Mouse (Mus musculus): ENCODE results near the gene AC124108.1. TPM values are rescaled to one million over a fixed set of nuclear protein-coding genes. Genes with fewer than 3 reads are reported as not detected.
A peak's percentile ranks its signal among the peaks of the same experiment; 100 is the strongest.

The AC124108.1 gene
- not detected in 2 replicates for total RNA-seq (2017)

GRCm38 (mm10) chr1:132191093-132191785 is at the start of gene AC124108.1, which contains the start of gene Lemd1:
TSS of gene AC124108.1 (plus strand) at chr1:132191457.
TSS of gene Lemd1 (plus strand) at chr1:132191431.
- ATAC-seq (replicated peaks; ENCODE audit: low read depth, poor library complexity, severe bottlenecking), result no peak

- no peak for ATAC-seq (replicated peaks; ENCODE audit: low read depth, poor library complexity, severe bottlenecking)
Observed at GRCm38 (mm10) chr1:132141753-132142152, 49.5 kb upstream of the AC124108.1 start.

DNA sequence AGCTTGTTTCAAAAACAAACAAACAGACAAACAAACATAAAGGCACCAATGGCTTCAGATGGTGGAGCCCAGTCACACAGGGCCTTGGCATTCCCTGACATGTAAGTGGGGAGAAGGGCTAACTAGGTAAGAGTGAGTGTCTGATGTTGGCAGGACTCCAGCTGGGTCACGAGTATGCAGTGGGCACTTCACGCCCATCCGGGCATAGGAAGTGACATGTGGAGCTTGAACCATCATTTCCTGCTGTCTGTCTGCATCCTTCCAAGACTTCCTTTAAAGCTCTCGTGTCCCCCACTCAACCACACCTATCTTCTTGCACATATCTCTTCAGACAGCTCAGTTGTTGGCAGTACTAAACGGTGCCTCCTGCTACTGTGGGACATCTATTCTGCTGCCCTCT is 48.2 kb upstream of the AC124108.1 start:
- peak; percentile 51 for ATAC-seq (replicated peaks; ENCODE audit: low read depth, poor library complexity, severe bottlenecking)

- ATAC-seq (replicated peaks; ENCODE audit: low read depth, poor library complexity, severe bottlenecking), result no peak
Observed at GRCm38 (mm10) chr1:132143730-132144129, 47.5 kb upstream of the AC124108.1 start.

- ATAC-seq (replicated peaks; ENCODE audit: low read depth, poor library complexity, severe bottlenecking), result no peak
Observed at GRCm38 (mm10) chr1:132144223-132144622, 47.0 kb upstream of the AC124108.1 start.

DNA sequence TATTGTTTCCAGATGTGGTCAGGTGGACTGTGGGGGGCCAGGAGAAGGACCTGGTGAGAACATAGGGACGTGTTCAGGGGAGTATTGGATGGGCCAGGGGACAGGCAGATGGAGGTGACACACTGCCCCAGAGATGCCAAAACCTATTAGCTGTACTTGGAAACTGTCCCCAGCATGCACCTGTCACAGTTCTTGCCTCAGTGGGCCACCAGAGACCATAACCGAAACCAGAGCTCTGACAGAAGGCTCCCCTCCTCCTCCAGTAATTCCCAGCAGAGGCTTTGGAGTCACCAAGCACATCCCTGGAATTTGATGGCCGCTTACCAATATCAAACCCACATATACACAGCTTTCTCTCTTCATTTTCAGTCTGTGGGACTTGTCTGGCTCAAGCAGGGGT is 46.4 kb upstream of the AC124108.1 start:
- no peak for ATAC-seq (replicated peaks; ENCODE audit: low read depth, poor library complexity, severe bottlenecking)

DNA sequence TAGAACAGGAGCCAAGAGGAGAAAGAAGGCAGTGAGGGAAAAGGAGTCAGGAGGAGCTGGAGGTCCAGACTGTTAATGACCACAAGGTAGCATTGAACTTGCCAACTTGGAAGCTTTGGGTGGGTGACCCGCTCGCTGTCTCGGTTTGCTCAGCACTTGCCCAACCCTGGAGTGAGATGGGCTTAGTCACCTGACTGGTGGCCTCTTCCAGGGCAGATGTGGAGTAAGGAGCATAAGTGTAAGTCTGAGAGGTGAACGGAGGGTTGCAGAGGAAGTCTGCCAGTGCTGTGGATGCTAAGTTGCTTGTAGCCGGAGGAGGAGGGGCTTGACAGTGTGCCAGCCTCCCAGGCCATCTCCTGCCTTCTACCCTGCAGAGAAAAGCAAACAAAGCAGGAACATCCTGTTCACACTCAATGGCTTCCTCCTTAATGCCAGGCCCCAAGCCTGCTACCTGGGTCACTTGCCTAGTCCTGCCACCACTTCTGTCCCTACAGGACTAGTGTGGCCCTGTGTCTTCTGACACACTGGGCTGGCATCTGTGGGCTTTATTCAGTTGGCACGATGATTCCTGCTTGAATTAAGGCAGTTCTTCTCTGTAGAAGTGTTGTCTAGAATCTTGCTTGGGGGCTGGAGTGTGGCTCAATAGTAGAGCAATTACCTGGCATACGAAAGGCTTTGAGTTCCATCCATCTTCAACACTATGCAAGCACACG is 45.1 kb upstream of the AC124108.1 start:
- ATAC-seq (replicated peaks; ENCODE audit: low read depth, poor library complexity, severe bottlenecking), result 0 out of 2 replicates have a peak, but pooled peaks have one; percentile 21

DNA sequence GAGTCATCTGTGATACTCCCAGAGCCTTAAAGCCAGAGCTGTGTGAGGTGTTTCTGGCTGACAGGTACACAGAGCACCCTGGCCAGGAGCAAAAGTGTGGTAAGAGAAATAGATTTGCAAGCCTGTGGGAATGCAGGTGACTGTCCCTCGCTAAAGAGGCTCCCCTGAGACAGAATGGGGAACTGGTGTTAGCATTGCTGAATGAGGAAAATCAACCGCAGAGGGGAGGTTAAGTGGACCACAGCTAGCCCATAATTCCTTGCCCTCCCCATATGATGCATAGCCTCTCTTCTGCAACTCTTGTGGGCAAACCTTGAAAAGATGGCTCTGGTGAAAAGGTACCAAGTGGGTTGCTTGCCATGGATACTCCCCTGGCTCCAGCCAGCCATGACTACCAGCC is 41.8 kb upstream of the AC124108.1 start:
- peak; percentile 77 for ATAC-seq (replicated peaks; ENCODE audit: low read depth, poor library complexity, severe bottlenecking)

DNA sequence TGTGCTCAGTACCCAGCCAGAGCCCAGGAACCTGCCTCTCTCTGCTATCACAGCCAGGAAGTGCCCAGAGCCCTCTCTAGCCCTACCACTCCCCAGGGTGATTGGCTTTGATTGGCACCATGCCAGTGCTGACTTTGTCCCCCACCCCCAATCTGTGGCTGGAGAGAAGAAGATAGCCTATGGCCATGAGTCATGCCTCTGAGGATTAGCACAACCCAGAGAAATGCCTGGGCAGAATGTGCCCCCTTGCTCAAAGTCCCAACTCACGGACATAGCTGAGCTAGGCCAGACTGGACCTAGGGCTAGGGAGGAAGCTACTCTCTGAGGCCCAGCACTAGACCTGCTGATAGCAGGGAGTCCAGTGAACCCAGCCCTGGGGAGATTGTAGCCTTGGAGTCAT is 41.1 kb upstream of the AC124108.1 start:
- ATAC-seq (replicated peaks; ENCODE audit: low read depth, poor library complexity, severe bottlenecking), result peak; percentile 39

DNA sequence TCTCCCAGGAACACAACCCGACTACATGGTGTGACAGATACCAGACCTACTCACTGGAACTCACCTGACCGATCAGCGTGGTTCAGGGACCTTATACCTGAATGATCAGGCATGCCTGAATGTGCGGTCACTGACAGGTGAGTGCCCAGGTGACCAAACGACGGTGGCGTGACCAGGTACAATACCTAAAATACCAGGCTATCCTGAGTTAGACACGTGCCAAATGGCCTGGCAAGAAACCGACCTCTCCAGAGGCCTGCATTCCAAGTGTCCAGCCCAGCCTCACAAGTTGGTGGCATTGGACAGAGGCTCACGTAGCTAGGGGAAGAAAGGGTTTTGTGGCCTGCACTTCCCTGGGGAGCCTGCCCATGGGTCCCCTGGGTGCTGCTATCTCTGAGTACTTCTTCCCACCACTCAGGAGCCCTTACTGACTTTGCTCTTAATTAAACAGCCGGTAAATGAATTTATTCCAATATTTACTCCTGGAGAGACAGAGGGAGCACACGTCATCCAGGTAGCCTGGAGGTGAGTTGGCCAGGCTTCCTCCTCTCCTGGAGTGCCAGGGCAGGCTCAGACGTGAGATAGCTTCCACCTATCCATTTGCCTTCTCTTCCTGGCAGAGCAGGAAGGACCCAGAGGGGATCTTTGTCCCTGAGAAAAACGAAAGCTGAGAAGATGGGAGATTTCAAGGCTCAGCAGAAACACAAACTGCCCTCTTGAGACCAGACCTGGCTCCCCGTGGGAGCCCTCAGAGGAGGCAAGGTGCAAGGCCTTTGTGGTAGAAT is 40.2 kb upstream of the AC124108.1 start:
- ATAC-seq (replicated peaks; ENCODE audit: low read depth, poor library complexity, severe bottlenecking), result no peak

- ATAC-seq (replicated peaks; ENCODE audit: low read depth, poor library complexity, severe bottlenecking), result no peak
Observed at GRCm38 (mm10) chr1:132151908-132152307, 39.3 kb upstream of the AC124108.1 start.

GRCm38 (mm10) chr1:132153086-132153690 is 38.1 kb upstream of the AC124108.1 start:
- no peak for ATAC-seq (replicated peaks; ENCODE audit: low read depth, poor library complexity, severe bottlenecking)

DNA sequence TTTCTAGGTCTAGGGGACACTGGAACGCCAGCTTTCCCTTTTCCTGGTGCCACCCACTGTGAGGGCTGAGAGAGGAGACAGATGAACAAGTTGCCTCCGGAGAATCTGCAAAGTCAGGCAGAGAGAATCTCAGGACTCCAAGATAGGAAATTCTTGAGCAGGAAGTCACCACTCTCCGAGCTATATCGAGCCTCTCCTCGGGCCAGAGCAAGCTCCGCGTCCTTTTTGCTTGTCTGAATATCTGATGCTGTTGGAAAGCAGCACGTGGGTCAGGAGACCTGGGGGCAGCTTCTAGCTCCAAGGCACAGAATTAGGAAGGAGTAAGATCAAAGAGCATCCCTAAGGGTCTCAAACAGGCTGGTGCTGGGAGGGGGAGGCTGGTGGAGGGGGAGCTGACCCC is 37.6 kb upstream of the AC124108.1 start:
- ATAC-seq (replicated peaks; ENCODE audit: low read depth, poor library complexity, severe bottlenecking), result no peak

- peak; percentile 86 for ATAC-seq (replicated peaks; ENCODE audit: low read depth, poor library complexity, severe bottlenecking)
Observed at GRCm38 (mm10) chr1:132155737-132156136, 35.5 kb upstream of the AC124108.1 start.

DNA sequence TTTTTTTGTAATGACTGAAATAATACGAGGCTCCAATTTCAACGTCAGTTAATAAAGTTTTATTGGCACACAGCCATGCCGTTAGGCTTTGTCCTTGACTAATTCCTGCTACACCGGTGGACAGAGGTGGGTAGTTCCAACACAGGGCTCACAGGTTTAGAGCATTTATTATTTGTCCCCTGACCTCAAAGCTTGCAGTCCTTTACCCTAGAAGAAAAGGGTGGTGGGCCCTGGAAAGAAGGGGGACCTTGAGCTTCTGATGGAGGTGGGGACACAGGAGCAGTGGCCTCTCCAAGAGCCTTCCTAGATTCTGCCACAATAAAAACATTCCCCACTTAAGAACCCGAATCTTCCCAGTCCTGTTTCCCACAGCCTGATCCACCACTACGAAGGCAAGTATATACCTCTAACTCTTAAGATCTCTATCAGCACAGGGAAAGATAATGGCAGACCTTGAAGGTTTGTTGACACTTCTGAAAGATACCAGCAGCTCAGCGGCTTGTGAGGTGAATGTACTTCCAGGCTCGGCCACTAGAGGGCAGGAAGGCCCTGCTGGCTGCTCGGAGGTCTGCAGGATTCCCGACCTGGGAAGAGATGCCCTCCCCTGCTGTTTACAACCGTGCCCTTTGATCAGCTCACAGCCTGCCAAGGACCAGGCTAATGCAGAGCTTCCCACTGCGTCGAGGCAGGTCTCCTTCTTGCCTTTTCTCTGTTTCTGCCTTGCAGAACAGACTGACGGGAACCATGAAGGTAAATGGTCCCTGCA is 34.1 kb upstream of the AC124108.1 start:
- ATAC-seq (replicated peaks; ENCODE audit: low read depth, poor library complexity, severe bottlenecking), result peak; percentile 79

- ATAC-seq (replicated peaks; ENCODE audit: low read depth, poor library complexity, severe bottlenecking), result no peak
Observed at GRCm38 (mm10) chr1:132157808-132158207, 33.4 kb upstream of the AC124108.1 start.

DNA sequence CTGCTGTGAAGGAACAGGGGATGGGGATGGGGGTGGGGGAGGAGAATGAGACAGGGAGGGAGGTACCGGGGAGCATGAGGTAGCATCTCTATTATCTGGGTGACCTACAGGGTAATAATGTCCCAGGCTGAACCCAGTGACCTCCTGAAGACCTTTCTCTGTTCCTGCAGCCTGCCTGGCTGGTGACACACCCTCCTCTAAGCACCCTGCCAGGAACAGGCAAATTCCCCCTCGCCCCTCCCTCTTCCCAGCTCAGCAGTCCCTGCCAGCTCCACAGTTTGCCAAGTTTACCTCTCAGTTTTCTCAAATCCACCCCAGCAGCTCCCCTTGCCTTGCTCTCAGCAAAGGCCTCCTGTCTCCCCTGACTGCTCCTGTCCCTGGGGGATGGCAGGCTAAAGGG is 32.5 kb upstream of the AC124108.1 start:
- ATAC-seq (replicated peaks; ENCODE audit: low read depth, poor library complexity, severe bottlenecking), result no peak

- no peak for ATAC-seq (replicated peaks; ENCODE audit: low read depth, poor library complexity, severe bottlenecking)
Observed at GRCm38 (mm10) chr1:132159681-132160080, 31.6 kb upstream of the AC124108.1 start.

GRCm38 (mm10) chr1:132161211-132161880 is 29.9 kb upstream of the AC124108.1 start:
- ATAC-seq (replicated peaks; ENCODE audit: low read depth, poor library complexity, severe bottlenecking), result no peak

Measured in common myeloid progenitor, adult 5-6 weeks (primary cell).